Mouse (Mus musculus) heart, postnatal 0 days (tissue): ENCODE results near the gene P3h1. TPM values are rescaled to one million over a fixed set of nuclear protein-coding genes. Genes with fewer than 3 reads are reported as not detected.
A peak's percentile ranks its signal among the peaks of the same experiment; 100 is the strongest.

Experiments
- ATAC-seq: fragments of 200-750 bp; cut with Nextera tagmentation; 2 replicates; pipeline ENCODE4 v1.8.0; 2017; ENCODE audit warnings: low read depth, moderate number of reproducible peaks, moderate library complexity; ENCODE audit not compliant: insufficient read depth
- DNase-seq: peaks from one replicate; pipeline ENCODE4 v3.0.0-alpha.2; 2016; ENCODE audit warnings: low spot score
- H3K27ac ChIP-seq: fragments of 300-500 bp; sonication (generic); 2 replicates; pipeline ENCODE4 v1.5.1; 2014; ENCODE audit warnings: low read depth, mild to moderate bottlenecking
- H3K27me3 ChIP-seq: fragments of 300-500 bp; sonication (generic); 2 replicates; pipeline ENCODE4 v1.6.1; 2014; ENCODE audit warnings: low read length, mixed read lengths; ENCODE audit not compliant: control insufficient read depth, insufficient read depth
- H3K36me3 ChIP-seq: fragments of 300-500 bp; sonication (generic); replicated peaks from 2 replicates; pipeline ENCODE4 v1.6.1; 2014; ENCODE audit warnings: low read length, mixed read lengths; ENCODE audit not compliant: control insufficient read depth, insufficient read depth
- H3K4me1 ChIP-seq: fragments of 300-500 bp; sonication (generic); 2 replicates; pipeline ENCODE4 v1.6.1; 2014; ENCODE audit warnings: antibody characterized with exemption; ENCODE audit not compliant: control insufficient read depth, insufficient read depth
- H3K4me2 ChIP-seq: fragments of 300-500 bp; sonication (generic); 2 replicates; pipeline ENCODE4 v1.6.1; 2014; ENCODE audit warnings: low read depth, mild to moderate bottlenecking, low read length, moderate library complexity
- H3K4me3 ChIP-seq: fragments of 300-500 bp; sonication (generic); 2 replicates; pipeline ENCODE4 v1.5.1; 2014; ENCODE audit warnings: low read depth, low read length
- H3K9ac ChIP-seq: fragments of 300-500 bp; sonication (generic); replicated peaks from 2 replicates; pipeline ENCODE4 v1.6.1; 2014; ENCODE audit warnings: low read depth, low read length, mixed read lengths
- H3K9me3 ChIP-seq: fragments of 300-500 bp; sonication (generic); replicated peaks from 2 replicates; pipeline ENCODE4 v1.6.1; 2016; ENCODE audit warnings: low read length; ENCODE audit not compliant: control insufficient read depth
- CTCF ChIP-seq: IDR thresholded peaks from 2 replicates; pipeline ENCODE4 v1.5.1; 2016; ENCODE audit warnings: antibody characterized with exemption, control low read depth, low read depth
- EP300 ChIP-seq: IDR thresholded peaks from 2 replicates; pipeline ENCODE4 v1.6.1; 2016; ENCODE audit warnings: antibody characterized with exemption, low read depth
- WGBS: fragments of 180-500 bp; shearing (Covaris S2); extraction: QIAGEN DNeasy Blood & Tissue Kit; methylation state at CpG from one replicate; pipeline ENCODE4 v1.1.7; 2014; 5-methylcytosine and 5-hydroxymethylcytosine counted together
- polyA plus RNA-seq: library from polyadenylated mRNA; unstranded; fragments of >200 nt; fragmentation: Nextera tagmentation; extraction: Ambion mirVana; gene quantifications from 2 replicates; pipeline ENCODE4 v1.2.1, GENCODE M21; 2015
- total RNA-seq: library from RNA; depleted of rRNA; stranded (reverse); fragments of >200 nt; gene quantifications from 2 replicates; pipeline ENCODE4 v1.2.3, GENCODE M21; 2014; ENCODE audit warnings: low replicate concordance

P3h1 gene
- total and polyA plus RNA-seq, 2 experiments from 2014 or later = 20.5 to 40.8 TPM

DNA sequence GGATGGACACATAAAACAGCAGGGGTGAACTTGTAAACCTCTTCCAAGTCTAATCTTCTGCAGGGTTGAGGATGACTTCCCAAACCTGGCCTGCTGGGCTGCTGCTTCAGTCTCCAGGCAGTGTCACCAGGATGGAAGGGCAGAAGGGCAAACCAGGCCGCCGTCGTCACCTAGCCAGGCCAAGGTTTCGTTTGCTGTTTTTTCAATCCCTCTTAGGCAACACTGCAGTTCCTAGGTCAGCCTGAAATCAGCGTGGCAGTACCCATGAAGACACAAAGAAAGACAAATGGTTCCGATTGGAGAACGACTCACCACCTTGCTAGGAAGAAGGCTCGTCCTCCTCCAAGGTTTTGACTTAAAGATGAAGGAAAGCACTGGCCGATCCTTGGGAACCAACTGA lies 7.0 kb upstream of the P3h1 start:
- H3K4me2 ChIP-seq = no peak overlapping the region
- no peak overlapping the region for H3K27ac ChIP-seq
- peaks cover 48% of the 10 kb centered on the region for H3K36me3 ChIP-seq
- no peaks in the 10 kb centered on the region for H3K9me3 ChIP-seq
- DNase-seq (no peak), ATAC-seq (no peak)
- H3K4me1 ChIP-seq = no peaks in the 10 kb centered on the region
- no peaks in the 10 kb centered on the region for H3K27me3 ChIP-seq
- H3K9ac ChIP-seq = no peak overlapping the region
- WGBS = 87% methylated on average over 9 of the region's 9 CpGs
- TF ChIP-seq CTCF (no peak), EP300 (no peak)
- H3K4me3 ChIP-seq = no peak overlapping the region

DNA sequence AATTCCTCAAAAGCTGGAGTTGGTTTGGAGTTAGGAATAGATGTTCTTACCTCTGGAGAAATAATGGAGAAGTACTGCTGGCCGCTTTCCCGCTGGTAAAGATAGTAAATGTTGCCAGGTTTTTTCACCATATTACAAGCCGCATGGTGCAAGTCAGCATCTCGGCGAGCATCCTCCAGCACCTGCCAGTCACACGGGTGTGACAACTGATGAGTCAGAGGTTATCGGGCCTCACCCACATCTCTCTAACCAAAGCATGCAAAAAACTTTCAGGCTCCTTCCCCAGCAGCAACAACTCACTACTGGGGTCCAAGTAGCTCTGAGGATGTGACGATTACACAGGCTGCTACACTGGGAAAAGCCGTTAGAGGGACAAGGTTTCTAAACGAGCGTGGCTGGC lies 6.0 kb upstream of the P3h1 start:
- DNase-seq (no peak), ATAC-seq (no peak)
- Histone ChIP-seq H3K4me1 (peaks cover 3% of the 10 kb centered on the region), H3K9me3 (no peaks in the 10 kb centered on the region), H3K9ac (no peak overlapping the region), H3K27ac (no peak overlapping the region), H3K4me3 (no peak overlapping the region), H3K36me3 (peaks cover 48% of the 10 kb centered on the region), H3K27me3 (no peaks in the 10 kb centered on the region), H3K4me2 (no peak overlapping the region)
- TF ChIP-seq CTCF (no peak), EP300 (no peak)
- WGBS = 85% methylated on average over 11 of the region's 11 CpGs

DNA sequence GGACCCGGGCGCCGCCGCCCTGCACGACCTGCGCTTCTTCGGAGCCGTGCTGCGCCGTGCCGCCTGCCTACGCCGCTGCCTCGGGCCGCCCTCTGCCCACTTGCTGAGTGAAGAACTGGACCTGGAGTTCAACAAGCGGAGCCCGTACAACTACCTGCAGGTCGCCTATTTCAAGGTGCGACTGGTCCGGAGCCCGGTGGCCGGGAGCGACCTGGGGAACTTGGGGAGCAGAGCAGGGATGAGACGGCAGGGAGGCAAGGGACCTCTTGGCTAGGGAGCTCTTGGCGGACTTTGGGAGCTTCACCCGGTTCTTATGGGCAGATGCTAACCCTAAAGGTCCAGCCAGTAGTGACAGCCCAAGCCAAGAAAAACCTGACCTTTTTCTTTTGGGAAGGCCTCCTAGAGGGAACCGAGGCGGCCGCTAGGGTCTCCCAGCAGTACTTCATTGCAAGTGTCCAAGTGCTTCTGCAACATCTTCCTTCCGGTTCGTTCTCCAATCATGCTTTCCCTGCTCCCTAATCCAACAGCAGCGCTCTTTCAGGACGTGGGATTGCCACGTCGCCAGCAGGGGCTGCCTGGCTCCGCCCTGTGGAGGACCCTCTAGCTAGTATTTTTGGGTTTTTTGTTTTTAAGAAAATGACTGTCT lies 664 bp downstream of the P3h1 start:
- WGBS = under 1% methylated on average over 36 of the region's 36 CpGs

DNA sequence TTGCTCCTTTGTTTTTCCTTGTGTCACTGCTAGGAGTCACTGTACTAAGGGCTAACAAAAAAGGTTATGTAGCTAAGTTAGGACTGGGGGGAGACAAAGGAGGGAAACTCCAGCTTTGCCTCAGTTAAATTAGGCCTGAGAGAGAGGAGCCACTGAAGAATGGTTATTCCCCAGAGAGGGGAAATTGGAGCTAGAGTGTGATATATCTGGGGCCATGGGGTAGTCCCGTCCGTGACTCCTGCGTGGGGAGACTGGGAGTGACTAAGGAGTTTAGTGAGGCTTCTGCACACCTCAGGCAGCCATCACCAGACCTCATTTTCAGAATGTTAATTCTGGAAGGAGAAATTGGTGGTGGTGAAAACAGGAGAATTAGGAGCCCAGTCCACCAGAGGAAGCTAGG lies 1.6 kb downstream of the P3h1 start:
- Histone ChIP-seq H3K4me1 (peaks cover 6% of the 10 kb centered on the region), H3K27ac (no peak overlapping the region), H3K4me3 (peak overlapping the region; percentile 83), H3K4me2 (peak overlapping the region; percentile 90; the same call in 1 of the 2 replicates), H3K9ac (no peak overlapping the region), H3K27me3 (no peaks in the 10 kb centered on the region), H3K36me3 (peaks cover 16% of the 10 kb centered on the region), H3K9me3 (no peaks in the 10 kb centered on the region)
- WGBS = 55% methylated on average over 3 of the region's 3 CpGs
- DNase-seq (no peak), ATAC-seq (no peak)
- no peak for TF ChIP-seq CTCF
- TF ChIP-seq EP300 = no peak

More for the DNA sequence above, 664 bp downstream of the P3h1 start:
- peak overlapping the region; percentile 73 for H3K27ac ChIP-seq
- H3K9me3 ChIP-seq = no peaks in the 10 kb centered on the region
- H3K4me3 ChIP-seq = peak overlapping the region; percentile 83
- DNase-seq (peak; percentile 64), ATAC-seq (peak; percentile 30)
- no peaks in the 10 kb centered on the region for H3K27me3 ChIP-seq
- peak overlapping the region; percentile 77 for H3K9ac ChIP-seq
- peaks cover 19% of the 10 kb centered on the region for H3K36me3 ChIP-seq
- H3K4me2 ChIP-seq = peak overlapping the region; percentile 90
- H3K4me1 ChIP-seq = peaks cover 6% of the 10 kb centered on the region
- 0 out of 2 replicates have a peak, but pooled peaks have one; percentile 11 for TF ChIP-seq CTCF
- no peak for TF ChIP-seq EP300

DNA sequence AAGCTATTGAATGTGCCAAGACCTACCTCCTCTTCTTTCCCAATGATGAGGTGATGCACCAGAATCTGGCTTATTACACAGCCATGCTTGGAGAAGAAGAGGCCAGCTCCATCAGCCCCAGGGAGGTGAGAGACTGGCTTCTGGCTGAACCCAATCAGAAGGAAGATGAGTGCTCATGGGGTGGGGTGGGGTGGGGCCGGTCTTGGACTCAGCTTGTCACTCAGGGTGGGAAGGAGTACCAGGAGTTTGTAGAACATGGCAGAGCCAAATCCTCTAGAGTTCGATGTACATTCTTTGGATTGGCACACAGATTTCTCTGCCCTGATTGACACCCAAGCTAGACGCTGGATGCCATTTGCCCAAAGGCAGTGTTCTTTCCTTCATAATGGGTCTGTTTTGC lies 5.9 kb downstream of the P3h1 start:
- no peak for TF ChIP-seq CTCF
- TF ChIP-seq EP300 = no peak
- no peaks in the 10 kb centered on the region for H3K27me3 ChIP-seq
- peaks cover 32% of the 10 kb centered on the region for H3K36me3 ChIP-seq
- no peaks in the 10 kb centered on the region for H3K4me1 ChIP-seq
- no peak overlapping the region for H3K4me3 ChIP-seq
- no peak overlapping the region for H3K27ac ChIP-seq
- ATAC-seq (no peak), DNase-seq (no peak)
- no peak overlapping the region for H3K4me2 ChIP-seq
- 67% methylated on average over 3 of the region's 3 CpGs for WGBS
- no peak overlapping the region for H3K9ac ChIP-seq
- no peaks in the 10 kb centered on the region for H3K9me3 ChIP-seq

DNA sequence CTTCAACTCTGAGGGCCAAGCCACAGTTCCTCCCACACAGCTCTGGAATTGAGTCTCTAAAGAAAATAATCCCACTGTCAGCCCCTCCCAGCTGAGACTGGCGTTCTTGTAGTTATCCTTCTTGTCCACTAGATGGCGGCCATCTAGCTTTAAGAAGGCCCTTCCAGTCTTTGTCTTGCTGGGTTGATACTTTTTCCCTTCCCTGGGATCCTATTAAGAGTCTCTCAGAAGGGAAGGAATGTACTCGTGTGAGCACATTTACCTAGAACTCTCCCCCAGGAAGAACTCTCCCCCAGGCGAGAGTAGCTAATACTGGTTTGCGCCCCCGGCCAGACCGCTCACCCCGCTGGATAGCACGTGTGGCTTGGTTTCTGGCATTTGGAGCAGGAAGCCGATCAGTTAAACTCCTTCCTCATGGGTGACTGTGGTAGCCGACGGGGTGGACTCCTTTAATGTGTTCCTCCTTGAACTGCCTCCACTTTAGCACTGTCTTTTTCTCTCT lies 6.5 kb downstream of the P3h1 start:
- DNase-seq (peak; percentile 88), ATAC-seq (peak; percentile 72)
- H3K27me3 ChIP-seq = no peaks in the 10 kb centered on the region
- 34% methylated on average over 12 of the region's 12 CpGs for whole genome bisulfite sequencing
- H3K27ac ChIP-seq = no peak overlapping the region
- H3K4me2 ChIP-seq = no peak overlapping the region
- H3K9me3 ChIP-seq = no peaks in the 10 kb centered on the region
- no peaks in the 10 kb centered on the region for H3K4me1 ChIP-seq
- H3K4me3 ChIP-seq = no peak overlapping the region
- TF ChIP-seq CTCF = peak; percentile 87
- no peak for TF ChIP-seq EP300
- H3K9ac ChIP-seq = no peak overlapping the region
- H3K36me3 ChIP-seq = peaks cover 33% of the 10 kb centered on the region
